Mouse (Mus musculus) skeletal muscle tissue, adult 2 months (tissue): ENCODE measurements around the gene Asic2.

Experiments used
- DNase-seq: peaks from one replicate; pipeline ENCODE4 v3.0.0-alpha.2; 2012; ENCODE audit warnings: low read depth, low spot score

Gene Asic2

GRCm38 (mm10) chr11:81193856-81194255, 774.4 kb downstream of the Asic2 start:
- no peak for DNase-seq

- no peak for DNase-seq
Observed at GRCm38 (mm10) chr11:81192155-81192554, 776.1 kb downstream of the Asic2 start.

DNA sequence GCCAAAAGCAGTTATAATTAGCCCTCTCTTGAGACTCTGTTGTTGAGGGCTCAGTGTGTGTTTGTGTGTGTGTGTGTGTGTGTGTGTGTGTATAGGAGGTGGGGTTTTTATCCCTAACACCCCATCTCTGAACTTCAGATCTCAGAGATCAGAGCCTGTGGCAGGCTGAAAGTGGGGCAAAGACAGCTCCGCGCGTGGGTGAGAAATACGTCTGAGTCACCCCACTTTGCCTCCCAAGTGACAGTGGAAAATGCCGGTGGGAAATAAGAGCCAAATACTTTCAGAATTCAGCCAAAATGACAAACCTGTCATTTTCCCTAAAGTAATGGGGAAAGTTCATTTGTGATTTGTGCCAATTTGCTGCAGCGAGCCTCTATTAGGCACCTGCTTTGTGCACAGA, 779.2 kb downstream of the Asic2 start:
- no peak for DNase-seq

GRCm38 (mm10) chr11:81187851-81188250, 780.4 kb downstream of the Asic2 start:
- DNase-seq: no peak

DNA sequence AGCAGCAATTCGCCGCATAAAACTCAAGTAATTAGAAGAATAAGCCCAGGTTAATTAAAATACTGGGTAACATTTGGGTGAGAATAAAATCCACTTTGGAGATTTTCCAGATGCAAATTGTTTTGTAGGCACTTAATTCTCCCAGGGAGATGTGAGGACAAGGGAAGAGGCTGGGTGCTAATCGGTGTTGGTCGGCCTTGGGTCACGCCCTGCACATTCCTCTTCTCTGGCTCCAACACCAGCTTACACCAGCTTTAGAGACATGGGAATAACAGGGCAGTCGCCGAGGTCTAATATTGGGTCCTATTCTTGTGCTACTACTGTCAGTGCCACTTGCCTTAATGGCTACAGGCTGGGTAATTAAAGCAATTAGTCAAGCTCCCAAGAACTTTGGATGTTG, 783.5 kb downstream of the Asic2 start:
- DNase-seq: no peak

DNA sequence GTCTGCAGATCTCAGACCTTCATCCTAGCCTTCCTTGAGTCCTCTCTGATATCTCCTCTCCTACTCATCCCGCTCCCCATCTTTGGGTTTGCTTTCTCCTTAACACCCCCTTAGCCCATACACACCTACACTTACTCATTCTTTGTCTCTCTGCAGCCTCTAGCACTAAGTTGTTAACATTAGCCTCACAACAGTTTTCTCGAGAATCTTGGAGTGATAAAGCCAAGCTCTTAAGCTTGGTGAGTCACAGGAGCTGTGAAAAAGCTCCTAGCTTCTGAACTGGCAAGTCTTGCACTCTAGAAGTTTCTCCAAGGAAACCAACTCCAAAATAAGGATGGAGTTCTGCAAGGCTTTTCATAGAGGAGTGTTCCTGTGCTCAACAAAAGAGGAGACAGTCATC, 803.4 kb downstream of the Asic2 start:
- DNase-seq: no peak

- DNase-seq: no peak
Observed at GRCm38 (mm10) chr11:81163056-81163455, 805.2 kb downstream of the Asic2 start.

DNA sequence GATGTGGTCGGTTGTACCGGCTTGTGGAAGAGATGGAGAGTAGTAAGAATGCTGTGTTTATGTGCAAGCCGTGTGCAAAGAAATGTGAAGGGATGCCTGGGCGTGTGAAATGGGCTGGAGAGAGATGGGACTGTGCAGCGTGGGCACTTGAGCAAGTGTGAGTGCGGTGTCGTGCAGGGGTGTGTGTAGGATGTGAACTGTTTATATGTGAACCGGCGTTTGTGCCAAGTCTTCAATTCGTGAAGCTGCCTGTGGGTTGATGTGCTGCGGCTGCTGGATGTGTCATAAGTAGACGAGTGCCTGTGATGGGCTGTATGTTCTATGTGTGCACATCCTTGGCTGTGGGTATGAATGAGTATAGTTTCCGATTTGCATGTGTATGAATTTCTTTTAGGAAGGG, 814.4 kb downstream of the Asic2 start:
- no peak for DNase-seq

- no peak for DNase-seq
Observed at GRCm38 (mm10) chr11:81153161-81153840, 815.0 kb downstream of the Asic2 start.

DNA sequence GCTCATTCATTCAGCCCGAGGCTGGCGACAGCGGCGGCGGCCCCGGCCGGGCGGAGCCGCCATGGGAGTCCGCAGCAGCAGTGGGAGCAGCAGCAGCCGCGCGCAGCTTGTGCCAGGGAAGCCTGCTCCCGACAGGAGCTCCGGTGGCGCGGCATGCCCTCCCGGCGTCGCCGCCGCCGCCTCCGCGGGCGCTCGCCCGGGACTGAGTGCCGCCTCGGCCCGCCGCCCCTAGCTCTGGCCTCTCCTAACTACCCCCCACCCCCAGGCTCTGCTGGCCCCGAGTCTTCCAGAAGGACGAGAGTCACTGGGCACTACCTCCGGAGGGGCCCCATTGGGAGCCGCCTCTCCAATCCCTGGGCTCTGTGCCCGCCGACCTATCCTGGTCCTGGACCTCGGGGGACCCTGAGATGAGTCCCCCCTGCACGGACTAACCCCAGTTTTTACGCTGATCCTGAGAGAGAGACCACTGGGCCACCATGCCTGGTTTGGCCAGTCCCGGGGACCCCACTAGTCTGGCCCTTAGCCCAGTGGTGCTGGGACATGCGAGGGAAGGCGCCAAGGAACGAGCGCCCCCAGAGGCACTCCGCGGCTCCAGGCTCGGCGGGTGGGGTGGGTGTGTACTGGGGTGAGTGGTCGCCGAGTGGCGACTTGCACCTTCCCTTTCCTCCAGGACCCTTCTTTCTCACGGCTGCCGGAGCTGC, 815.6 kb downstream of the Asic2 start:
- DNase-seq: no peak

GRCm38 (mm10) chr11:81152021-81152385, 816.3 kb downstream of the Asic2 start:
- DNase-seq: no peak

DNA sequence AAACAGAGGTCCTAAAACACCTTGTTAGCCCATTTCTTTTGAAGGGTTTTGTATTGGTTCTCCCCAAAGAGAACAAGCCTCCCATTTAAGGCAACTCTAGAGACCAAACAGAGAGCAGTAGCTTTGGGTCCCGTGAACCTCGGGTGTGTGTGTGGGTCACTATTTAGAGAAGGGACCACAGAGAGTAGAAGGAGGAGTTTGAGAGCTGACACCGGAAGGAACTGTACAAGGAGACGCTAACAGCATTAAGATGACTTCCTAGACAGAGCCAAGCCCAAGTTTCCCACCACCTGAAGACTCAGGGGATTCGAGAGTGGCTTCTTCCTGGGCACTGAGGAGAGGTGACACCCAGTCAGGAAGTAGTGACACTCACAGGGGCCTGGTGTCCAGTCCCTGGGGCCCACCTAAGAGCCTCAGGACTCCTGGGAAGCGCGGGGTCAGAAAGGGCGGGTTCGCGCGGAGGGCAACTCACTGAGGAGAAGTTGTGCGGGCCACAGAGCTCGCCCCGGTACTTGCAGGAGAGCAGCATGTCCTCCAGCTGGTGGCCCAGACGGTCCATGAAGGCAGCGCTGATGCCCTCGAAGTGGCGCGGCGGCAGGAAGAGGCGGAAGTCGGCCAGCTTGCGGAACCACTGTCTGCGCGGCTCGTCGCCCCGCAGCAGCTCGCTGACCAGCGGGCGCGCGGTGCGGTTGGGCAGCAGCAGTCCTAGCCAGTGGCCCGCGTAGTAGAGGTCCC, 816.8 kb downstream of the Asic2 start:
- DNase-seq: no peak

- no peak for DNase-seq
Observed at GRCm38 (mm10) chr11:81150621-81151020, 817.6 kb downstream of the Asic2 start.

DNA sequence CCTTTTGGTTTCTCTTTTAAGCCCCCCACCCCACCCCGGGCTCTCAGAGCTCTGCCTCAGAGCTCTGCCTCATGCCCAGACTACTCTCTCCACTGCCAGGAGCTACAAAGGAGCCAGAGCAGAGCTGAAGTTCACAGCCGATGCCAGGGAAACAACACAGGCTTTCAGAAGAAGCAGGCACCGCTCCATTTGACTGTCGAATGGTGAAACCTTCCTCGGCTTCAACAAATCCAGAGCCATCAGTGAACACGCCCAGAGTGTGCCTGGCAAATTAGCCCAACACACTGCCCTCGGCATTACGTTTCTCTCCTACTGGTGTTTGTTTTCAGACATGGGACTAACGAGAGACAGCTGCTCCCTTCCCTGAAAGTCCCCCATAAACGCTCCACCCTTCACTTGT, 819.8 kb downstream of the Asic2 start:
- no peak for DNase-seq

GRCm38 (mm10) chr11:81146574-81147157, 821.6 kb downstream of the Asic2 start:
- no peak for DNase-seq

GRCm38 (mm10) chr11:81135141-81135540, 833.1 kb downstream of the Asic2 start:
- DNase-seq: no peak

DNA sequence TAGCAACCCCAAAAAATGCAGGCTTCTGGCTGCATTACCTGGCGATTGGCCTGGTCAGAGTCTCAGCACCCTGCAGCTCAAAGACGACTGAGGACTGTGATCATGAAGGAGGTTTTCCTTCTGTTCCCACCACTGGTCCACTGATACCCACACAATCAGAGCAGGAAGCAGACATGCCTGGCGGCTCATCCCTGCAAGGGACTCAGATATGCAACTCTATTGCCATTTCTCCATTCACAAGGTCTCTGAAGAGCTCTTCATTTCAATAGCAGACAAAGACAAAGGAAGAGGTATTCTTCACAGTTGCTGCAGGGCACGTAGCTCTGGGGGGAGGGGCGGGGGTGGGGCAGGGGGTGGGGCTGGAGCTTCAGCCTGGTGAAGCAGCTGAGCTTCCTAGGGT, 834.3 kb downstream of the Asic2 start:
- DNase-seq: no peak

DNA sequence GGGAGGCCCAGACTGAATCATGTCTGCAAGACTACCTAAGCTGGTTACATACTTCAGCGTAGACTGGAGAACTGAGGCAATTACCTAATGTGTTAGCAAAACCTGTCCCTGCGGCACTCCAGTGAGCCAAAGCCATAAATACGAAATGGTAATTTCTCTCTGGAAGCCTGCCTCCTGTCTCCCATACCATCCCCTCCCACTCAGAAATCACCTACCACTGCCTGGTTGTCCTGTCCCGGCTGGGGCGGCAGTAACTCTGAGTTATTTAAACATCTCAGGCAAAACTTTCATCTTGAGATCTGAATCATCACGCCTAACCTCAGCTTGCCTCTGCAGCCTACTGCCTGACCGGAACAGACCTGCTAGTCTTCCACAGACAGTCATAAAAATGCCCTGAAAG, 835.6 kb downstream of the Asic2 start:
- DNase-seq: no peak

- no peak for DNase-seq
Observed at GRCm38 (mm10) chr11:81124363-81124762, 843.9 kb downstream of the Asic2 start.

- DNase-seq: no peak
Observed at GRCm38 (mm10) chr11:81120024-81120576, 848.2 kb downstream of the Asic2 start.

DNA sequence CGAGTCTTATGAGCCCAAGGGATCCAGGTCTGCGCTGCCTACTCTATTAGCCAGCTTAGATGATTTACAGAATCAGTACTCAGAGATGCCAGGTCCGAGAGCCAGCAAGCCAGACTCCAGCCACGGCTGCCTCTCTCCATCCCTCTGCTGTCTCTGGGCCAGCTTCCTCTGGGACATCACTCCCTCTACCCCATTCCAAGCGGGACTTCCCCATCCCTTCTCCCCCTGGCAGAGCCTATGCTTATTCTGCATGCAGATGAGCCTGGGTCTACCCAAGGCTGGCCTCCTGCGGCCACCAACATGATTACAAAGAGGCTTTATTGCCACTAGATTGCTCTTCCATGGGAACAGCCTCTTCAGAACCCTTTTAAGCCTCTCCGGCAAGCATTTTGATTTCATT, 850.2 kb downstream of the Asic2 start:
- no peak for DNase-seq

DNA sequence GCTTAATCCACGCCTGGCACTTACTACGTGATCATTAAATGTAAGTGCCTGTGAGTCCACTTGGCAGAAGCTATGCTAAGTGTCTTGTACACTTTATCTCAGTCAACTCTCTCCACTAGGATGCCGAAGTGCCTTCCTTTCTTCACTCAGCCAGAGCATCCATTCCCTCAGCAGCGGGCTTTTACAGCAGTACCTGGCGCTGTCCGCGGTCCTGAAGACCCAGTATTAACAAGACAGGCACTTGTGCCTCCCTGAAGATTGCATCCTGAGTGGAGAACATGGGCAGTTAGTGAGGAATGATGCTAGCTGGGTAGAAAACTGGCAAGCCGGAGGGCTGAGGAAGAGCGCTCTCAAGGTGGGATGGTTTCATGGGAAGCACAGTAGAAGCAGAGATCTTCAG, 852.6 kb downstream of the Asic2 start:
- DNase-seq: no peak
